Mouse (Mus musculus) cerebellum, adult 8-10 months (tissue): Measurements from ENCODE around the gene Dtx3.

Experiments
- DNase-seq: peaks from one replicate; pipeline ENCODE4 v3.0.0; 2022

The Dtx3 gene

DNA sequence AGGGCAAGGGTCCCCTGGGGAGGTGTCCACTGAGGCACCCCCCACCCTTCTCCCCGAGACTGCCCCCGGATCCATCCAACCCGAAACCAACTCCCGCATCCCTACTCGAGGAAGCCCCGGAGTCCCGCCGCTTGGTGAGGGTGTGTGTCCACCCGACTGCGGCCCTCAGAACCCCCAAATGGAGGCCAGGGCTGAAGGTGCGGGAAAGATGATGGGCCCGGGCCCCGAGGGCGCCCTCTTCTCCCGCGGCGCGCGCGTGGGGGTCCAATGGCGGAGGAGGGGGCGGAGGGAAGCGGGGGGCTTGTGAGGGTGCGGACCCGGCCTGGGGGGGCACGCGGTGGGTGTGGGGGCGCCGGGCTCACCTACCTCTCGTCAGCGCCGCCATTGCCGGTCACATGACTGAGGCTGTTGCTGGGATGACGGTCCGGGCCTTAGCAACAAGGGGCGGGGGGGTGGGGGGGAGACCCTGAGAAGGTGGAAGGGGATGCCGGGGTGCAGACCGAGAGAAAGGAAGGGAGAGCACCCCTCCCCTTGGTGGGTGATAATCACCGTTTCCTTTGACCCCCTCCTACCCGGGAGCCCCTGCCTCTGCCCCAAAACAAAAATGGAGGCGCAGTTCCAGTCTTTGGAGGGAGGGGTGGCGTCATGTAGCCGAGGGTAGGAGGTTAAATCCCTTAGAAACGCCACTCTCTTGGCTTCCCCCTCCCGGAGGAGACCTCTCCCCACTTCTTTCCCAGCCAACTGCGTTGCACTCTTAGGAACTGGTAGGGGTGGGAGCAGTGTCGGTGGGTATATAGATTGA lies at the start of gene Dtx3:
Gene Dtx3 (minus strand): TSS at position 401 of the 802 bp plus-strand sequence.
- peak; percentile 45 for DNase-seq

DNA sequence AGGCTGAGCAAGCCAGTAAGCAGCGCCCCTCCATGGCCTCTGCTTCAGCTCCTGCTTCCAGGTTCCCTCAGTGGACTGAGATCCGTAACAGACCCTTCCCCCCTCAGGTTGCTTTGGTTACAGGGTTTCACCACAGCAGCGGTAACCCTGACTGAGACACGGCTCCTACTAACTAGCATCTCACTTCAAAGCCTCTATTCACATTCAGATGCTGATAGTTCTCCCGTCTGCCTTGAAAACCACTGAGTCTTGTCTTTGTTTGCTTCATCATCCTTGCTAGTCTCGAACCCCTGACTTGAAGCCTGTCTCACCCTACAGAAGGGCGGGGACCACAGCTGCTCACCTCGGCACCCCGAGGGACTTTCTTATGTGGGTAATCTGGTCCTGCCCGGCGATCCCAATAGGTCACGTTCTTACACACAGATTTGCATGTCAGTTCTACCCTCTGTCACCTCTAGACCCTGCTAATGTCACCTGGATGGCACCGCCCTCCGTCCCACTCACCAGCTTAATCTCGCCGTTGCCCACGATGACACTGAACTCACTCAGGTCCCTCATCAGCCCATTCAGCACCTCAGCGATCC lies 42.8 kb upstream of the Dtx3 start:
- no peak for DNase-seq

DNA sequence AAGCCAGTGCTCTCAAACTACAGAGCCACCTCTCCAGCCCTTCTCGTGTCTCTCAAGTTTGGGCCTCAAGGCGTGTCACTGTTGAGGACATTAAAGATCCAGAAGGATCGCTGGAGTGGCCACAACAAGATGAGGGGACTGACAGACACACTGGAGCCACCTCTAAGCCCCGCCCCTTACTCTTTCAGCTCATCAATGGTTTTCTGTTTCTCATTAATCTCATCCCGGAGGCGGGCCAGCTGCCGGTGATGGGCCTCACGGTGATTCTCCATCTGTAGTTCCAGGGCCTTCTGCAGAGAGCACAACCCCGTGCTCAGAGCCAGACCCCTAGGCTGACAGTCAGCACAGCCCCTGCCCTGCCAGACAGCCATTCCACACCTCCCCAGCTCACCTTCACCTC lies 41.0 kb upstream of the Dtx3 start:
- no peak for DNase-seq

DNA sequence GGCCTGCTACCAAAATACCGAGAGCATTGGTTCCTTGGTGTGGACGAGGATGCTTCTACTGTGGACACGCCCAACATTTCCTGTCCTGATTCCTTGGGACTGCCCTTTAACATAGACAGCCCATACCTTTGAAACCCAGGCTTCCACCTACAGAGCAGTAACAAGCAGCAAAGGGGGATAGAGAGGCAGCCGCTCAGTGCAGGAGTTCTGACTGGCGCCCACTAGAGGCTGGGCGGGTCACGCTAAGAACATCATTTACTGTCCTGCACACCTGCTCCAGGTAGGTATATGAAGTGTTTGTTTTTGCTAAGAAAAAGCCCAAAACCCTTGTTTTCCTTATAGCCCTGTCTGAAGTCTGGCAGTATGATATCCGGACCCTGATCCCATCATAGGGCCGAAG lies 37.6 kb upstream of the Dtx3 start:
- no peak for DNase-seq

DNA sequence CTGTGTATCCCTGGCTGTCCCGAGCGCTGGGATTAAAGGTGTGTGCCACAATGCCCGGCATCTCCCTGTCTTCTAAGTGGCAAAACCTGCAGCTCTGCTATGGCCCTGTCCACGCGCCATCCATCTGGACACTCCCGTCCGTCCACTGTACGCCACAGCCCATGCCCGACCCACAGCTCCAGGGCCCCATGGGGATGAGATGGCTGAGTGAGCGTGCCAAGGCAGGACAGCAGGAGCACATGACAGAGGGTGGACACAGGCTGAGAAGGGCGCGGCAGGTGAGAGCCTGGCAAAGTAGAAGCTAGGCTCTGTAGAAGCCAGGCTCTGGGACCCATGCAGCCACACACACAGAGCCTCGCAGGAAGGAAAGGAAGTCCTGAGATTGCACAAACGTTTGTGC lies 36.2 kb upstream of the Dtx3 start:
- DNase-seq, result no peak

DNA sequence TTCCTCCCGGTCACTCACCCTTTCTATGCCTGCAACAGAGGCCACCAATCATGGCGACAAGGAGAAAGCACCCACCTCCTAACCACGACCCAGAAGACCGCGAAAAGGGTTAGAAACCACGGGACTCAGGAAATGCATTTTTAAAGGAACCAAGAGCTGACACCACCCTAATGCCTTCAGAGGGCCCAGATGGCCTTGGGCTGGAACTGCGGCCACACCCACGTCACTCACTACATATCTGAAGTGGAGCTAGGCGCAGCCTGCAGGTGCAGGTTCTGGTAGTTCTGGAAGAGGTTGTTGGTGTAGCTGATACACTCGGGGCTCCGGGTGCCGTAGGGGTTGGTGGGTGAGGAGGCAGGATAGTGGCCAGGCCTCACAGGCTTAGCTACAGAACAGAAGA lies 35.2 kb upstream of the Dtx3 start:
- DNase-seq, result no peak

DNA sequence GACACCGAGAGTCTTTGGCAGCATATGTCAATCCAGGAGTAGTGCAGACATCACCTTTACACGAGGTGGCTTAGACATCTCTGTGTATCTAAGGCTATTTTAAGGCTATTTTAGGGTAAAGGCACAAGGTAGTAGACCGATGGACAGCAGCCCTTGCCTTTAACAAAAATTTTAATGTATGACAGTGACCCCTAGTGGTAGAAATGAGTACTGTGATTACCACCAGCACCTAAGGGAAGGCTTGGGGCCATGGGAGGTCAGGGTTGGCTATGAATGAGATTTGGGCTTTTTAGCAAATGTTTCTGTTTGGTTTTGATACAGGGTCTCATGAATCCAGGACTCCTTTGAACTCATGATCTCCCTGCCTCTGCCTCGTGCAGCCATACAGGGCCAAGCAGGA lies 33.4 kb upstream of the Dtx3 start:
- peak; percentile 74 for DNase-seq

DNA sequence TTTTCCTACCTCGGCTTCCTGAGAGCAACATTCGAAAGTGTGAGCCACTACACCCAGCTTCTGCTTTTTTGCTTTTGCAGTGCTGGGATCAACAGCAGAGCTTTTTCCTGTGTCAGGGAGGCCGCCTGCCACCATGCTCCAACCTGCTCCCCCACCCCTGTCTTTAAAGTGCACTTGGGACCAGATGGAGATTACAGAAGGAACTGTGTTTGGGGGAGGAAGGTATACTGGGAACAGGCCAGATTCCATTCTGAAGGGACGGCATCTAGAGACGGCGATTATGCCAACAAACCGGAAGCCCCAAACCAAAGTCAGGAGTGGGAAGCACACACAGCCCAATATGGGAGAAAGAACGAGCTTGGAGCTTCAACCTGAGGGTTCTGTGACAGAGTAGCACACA lies 31.6 kb upstream of the Dtx3 start:
- no peak for DNase-seq

DNA sequence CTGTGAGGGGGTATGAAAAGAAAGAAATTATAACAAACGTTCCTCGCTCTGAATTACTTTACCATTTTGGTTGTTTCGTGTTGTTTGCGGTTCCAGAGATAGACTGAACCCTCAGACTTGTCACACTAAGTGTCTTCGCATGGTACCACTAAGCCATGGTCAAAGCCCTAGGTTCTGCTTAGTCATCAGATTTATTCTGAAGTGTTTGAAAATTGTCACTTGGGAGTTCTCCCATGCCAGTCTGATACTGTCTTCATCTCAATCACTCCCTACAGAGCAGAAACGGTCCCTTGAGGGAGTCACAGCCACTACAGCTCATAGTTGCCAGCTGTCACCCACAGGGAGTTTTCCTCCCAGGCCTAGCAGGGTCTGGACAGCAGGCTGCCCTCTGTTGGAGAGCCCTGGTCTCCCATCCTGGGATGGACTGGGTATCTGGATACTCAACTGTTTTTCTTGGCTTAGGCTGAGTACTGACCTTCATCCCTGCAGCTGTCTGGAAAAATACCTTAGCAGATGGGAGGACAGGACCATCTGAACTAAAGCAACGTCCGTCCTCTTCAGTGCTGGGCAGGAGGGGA lies 30.9 kb upstream of the Dtx3 start:
- no peak for DNase-seq

DNA sequence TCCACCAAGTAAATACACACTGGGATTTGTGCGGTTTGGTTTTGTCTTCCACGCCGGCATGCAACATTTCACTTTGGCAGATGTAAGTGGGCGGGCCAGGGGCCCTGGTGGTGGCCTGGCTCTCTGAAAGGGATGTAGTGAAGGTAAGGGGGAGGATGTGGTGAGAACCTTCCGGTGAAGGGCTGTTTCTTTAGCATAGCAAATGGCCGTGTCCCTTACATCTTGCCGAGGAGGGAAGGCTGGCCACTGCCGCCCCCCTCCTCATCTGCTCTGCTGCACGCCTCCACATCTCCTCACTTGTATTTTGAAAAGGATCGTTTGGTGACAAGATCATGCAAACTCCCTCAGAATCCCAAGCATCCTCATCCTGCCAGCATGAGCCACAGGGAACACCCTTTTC lies 30.2 kb upstream of the Dtx3 start:
- DNase-seq, result no peak

DNA sequence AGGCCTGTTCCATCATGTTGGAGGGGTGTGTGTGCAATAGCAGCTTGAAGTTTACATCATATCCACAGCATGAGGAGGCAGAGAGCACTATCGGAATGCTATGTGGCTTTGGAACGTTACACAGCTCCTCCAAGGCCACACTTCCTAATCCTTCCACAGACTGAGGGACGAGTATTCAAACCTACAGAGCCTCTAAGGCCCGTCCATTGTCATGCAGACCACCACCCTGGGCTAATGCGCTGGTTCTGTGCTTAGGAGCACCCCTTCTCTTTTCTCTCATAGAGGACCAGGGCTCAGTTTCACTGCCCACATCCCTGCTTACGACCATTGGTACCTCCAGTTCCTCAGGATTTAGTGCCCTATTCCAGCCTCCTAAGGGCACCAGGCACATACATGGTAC lies 29.7 kb upstream of the Dtx3 start:
- DNase-seq, result no peak

DNA sequence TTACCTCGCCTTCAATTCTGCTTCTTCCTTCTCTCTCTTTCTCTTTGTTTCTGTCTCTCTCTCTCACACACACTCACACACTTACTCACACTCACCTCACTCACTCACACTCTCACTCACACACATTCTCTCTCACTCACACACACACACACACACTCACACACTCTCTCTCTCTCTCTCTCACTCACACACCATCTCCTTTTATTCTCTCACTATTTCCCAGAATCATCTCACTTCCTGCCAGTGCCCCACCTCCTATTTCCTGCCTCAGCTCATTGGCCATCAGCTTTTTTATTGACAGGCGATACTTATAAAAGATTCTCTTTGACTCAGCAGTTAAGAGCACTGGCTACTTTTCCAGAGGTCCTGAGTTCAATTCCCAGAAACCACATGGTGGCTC lies 22.8 kb upstream of the Dtx3 start:
- DNase-seq, result no peak

DNA sequence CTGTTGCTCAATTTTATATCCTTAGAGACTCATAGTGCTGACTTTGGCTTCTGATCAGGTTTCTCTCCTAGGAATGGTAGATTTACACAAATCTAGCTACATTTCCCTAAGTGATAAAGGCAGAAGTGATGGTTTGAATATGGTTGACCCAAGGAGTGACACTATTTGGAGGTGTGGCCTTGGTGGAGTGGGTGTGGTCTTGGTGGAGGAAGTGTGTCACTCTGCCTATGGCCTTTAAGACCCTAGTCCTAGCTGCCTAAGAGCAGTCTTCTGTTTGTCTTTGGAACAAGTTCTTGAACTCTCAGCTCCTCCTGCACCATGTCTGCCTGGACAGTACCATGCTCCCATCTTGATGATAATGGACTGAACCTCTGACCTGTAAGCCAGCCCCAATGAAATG lies 21.6 kb upstream of the Dtx3 start:
- no peak for DNase-seq

DNA sequence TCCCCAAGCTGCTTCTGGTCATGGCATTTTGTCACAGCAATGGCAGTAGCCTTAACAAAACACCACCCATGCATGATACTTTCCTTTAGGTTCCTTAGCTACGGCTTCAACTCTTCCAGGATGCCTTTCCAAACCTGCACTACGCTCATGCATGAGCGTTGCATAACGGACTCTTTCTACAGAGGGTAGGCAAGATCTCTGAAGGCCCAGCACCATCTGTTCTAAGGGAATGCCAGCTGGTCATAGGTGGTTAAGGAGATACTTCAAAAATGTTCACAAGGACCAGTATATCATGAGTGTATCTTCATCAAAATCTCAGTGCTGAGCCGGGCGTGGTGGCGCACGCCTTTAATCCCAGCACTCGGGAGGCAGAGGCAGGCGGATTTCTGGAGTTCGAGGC lies 20.9 kb upstream of the Dtx3 start:
- DNase-seq, result no peak

DNA sequence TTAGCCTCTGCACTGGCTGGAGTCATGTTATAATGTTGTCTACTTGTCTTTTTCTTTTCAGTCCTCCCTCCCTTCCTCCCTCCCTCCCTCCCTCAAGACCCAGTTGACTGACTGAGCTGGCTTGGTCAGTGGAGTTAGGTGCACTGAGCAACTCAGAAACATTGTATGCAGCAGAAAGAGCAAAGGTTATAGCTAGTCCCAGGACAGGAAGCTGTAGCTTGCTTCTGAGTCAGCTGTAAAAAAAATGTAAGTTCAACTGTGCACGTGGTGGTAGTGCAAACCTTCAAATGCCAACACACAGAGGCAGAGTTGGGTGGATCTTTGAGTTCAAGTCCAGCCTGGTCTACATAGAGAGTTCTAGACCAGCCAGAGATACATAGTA lies 18.9 kb upstream of the Dtx3 start:
- DNase-seq, result no peak

DNA sequence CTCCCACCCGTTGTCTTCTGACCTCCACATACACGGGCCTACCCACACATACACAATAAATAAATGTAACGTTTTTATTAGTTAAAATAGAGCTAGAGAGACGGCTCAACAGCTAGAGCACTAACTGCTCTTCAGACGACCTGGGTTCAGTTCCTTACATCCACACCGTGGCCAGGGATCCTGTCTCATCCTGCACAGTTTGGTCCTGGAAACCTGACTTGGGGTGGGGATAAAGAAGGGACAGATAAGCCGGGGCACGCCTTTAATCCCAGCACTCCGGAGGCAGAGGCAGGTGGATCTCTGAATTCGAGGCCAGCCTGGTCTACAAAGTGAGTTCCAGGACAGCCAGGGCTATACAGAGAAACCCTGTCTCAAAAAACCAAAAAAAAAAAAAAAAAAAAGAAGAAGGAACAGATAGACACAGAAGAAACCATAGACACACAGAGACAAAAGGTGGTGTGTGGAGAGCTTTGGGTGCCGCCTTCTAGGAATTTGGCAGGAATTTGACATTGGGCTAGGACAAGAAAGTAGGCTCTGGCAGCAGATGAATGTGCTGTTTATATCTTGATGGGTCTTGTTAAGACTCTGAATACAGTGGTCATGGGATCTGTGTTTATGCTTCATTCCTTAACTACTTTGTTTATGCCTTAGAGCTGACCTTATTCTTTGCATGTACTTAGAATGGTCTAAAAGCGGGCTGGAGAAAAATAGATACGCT lies 18.3 kb upstream of the Dtx3 start:
- no peak for DNase-seq

DNA sequence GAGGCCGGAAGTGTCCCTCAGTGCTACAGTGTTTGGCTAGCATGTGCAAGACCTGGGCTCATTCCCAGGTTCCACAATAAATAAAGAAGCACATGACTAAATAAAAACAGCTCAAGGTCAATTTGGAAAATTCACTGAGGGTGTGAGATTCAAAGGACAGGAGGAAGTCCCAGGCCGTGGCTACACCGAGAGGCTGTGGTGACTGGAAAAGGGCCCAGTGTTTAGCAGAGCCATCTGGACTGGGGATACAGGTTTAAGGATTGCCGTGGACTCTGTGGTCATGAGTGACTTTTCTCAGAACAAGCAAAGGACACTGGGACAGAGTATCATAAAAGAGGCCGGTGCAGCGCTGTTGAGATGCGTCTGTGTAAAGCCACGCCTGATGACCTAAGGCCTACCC lies 17.7 kb upstream of the Dtx3 start:
- no peak for DNase-seq

DNA sequence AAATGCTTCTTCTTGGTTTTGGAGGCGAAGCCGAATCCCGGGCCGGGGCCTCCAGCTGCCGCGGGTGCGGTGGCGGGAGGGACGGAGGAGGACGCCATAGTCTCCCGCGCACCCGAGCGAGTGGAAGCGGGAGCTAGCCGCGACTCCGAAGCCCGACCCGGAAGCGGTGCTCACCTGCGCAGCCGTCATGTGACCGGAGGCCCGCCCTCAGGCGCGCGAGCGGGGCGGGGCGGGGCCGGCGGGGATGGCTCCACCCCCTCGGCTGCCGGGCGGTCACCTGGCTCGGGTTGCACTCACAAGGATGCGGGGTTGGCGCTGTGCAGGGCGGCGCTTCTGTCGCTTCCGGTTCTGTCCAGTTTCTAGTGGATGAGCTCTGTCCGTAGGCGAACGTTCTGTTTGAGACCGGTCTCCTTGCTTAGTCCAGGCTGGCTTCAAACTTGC lies 15.9 kb upstream of the Dtx3 start, which contains the start of gene Pip4k2c:
Gene Pip4k2c (minus strand): TSS at position 172 of the 441 bp plus-strand sequence.
- peak; percentile 92 for DNase-seq

DNA sequence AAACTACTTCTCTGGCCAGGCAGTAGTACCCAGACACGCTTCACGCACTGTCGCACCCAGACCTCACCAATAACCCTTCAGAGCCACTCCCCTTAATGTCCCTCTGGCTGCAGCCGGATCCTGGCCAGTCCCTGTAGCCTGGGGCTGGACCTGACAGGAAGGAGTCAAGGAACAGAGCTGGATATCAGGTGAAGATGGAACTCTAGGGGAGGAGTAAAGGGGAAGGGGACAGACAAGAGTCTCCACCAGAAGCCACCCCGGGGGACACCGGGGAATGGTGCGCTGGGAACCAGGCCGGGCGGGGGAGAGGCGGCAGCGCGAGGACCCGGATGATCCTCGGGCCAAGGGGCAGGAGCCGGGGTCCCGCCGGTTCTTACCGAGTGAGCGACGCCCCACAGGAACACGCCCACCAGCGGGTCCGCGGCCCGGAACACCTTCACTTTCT lies 15.5 kb upstream of the Dtx3 start:
- DNase-seq, result no peak

DNA sequence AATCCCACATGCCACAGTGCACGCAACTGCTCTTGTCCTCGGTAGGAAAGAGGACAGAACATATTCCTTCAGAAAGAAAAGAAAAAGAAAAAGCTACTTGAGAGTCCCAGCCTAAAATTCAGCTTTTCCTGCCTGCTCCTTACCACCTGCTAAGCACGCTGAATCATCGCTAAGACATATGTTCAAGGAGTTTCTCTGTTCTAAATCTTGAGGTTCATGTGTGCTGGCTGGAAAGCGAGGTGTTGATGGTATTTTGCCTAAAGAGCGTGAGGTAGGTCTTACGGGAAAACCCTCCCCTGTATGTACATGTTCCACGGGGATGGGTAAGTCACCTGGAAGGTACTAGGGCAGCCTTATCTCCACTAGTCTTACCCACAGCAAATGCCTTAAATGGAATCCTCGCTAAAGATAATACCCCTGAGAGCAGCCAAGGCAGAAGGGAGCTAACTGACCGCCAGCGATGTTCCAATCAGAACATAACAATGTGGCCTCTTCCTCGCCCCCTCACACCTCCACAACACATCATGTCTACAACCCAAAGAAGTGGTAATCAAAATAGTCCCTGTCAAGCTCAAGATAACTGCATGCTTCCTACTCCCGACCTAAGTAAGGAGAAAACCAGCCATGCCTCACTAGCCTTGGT lies 14.5 kb upstream of the Dtx3 start:
- no peak for DNase-seq

DNA sequence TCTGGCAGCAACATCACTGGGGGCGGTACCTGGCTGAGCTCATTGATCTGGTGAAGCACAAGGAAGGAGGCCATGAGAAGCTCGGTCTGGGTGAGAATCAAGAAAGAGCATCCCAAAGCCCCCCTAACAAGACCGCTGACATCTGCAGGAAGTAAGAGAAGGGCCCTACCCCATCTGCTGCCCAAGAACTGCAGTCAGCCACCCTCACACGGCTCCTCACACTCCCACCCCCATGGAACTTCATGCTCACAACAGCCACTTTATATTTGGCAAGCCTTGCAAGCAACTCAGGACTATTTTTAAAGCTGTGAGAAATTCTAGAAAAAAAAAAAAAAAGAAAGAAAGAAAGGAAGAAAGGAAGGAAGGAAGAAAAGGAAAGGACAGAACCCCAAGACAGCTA lies 13.4 kb upstream of the Dtx3 start:
- no peak for DNase-seq

DNA sequence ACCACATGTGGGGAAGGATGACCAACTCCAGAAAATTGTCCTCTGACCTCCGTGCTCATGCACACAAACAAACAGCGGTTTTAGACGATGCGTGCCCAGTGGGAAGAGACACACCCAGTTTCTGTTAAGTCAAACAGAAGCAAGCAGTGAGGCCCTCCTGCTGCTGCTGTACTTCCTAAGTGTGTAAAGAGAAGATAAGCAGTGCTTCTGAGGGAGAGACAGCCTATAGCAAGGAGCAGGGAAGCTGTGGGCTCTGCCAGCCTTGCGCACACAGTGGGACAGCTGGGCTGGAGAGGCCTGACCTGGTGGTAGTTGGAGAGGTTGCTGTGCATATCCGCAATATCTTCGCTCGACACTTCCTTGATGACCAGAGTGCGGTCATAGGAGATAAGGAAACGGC lies 9.8 kb upstream of the Dtx3 start:
- DNase-seq, result no peak

DNA sequence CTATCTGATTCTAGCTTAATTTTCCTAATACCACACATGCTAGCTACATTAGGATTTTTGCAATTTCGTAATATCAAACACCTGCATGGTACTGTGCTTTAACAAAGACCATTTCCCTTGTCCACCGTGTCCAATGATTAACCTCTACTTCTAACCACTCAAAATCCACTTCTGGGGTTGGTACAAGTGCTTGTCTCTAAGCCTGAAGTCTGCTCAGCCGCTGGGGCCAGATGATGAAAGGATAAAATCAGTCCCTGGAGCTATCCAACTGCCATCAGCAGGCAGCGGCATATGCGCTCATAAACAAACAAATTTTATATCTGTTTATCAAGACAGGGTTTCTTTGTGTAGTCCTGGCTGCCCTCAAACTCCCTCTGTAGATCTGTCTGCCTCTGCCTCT lies 9.1 kb upstream of the Dtx3 start:
- no peak for DNase-seq
